Mouse (Mus musculus) layer of hippocampus, postnatal 14 days (tissue): ENCODE data around the gene Cd151. TPM values are rescaled to one million over a fixed set of nuclear protein-coding genes. Genes with fewer than 3 reads are reported as not detected.

ENCODE experiments used
- DNase-seq, 2 experiments: peaks; one replicate each; pipeline ENCODE4 v3.0.0; 2021 to 2022; ENCODE audit warnings: low spot score in 2 of 2, mixed read lengths in 1 of 2
- total RNA-seq, 2 experiments: library from RNA; stranded (reverse); gene quantifications; 2 replicates each; pipeline ENCODE4 v1.2.3; 2021

The Cd151 gene
- total RNA-seq, 2 experiments from 2014 or later: 29.5 to 33.8 TPM

GRCm38 (mm10) chr7:141485606-141486005 lies 18.4 kb downstream of the Cd151 start:
- DNase-seq: no peak

- DNase-seq: no peak
These were observed 19.0 kb downstream of the Cd151 start for GRCm38 (mm10) chr7:141486239-141486638.

DNA sequence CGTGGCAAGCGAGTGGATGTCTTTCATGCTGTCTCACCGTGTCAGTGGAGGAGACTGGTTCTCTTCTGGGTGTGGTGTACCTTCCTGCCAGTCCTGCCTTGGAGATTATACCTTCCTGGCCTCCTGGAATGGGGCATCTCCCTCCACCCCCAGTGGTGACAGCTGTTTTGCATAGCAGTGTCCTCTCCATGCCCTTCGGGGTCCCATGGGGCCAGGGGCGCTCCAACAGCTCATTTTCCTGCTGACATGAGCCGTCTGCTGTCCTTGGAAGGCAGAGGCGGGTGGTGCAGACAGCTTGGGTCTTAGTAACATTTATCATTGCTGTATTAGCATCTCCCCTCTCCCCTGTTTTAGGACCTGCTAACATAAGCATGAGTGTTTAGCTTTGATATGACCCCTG lies 19.9 kb downstream of the Cd151 start:
- no peak for DNase-seq

GRCm38 (mm10) chr7:141491151-141491550 lies 24.0 kb downstream of the Cd151 start:
- DNase-seq: no peak

- no peak for DNase-seq
These were observed 25.5 kb downstream of the Cd151 start for GRCm38 (mm10) chr7:141492738-141493137.

DNA sequence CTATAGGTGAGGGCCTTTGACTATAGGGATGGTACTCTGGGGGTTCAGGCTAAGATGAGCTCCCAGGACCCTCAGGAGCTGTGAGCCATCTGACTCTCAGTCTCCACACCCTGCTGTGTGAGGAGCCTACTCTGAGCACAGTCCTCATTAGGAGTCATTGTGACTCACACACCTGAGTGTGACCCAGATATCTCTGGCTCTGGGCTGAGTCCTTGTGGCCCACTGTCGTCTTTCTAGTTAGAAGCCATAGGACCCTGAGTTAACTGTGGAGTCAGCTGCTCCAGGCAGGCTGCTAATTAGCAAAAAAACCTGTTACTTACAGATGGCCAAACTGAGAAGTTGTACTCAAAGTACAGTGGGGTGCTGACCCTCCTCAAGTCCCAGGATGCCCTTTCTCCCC lies 26.5 kb downstream of the Cd151 start:
- no peak for DNase-seq

DNA sequence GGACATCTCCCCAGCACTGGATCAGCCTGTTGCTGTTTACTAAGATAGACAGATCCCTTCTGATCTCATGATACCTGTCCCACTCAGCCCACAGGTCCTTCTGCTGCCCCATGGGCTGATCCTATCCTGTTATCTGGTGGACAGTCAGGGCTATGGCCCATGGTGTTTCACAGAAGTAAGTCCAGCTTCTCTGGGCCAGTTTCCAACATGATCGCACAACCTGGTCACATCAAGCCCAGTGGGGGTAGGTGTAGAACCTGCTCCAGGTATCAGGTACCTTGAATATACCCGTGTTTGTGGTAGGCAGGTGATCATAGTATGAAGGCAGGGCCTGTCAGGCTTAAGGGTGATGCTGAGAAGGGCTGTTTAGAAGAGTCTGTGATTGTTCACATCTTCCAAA lies 28.2 kb downstream of the Cd151 start:
- DNase-seq: no peak

DNA sequence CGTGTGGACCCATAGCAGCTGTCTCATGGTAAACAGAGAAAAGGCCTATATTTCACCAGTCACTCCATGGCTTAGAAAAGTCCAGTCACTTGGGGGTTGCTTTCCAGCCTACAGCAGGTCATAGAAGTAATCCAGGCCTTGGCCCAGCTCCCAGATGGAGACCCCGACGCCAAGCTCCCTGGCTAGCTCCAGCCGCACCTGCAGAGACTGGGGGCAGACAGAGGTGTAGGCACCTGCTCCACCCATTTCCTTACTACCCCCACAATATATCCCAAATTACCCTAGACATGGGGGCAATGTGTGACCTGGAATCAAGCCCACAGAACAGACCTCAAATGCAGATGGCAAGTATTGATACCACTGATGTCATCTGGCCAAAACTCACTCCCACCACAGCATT lies 28.7 kb downstream of the Cd151 start:
- no peak for DNase-seq

- DNase-seq: no peak
These were observed 30.4 kb downstream of the Cd151 start for GRCm38 (mm10) chr7:141497600-141497999.

DNA sequence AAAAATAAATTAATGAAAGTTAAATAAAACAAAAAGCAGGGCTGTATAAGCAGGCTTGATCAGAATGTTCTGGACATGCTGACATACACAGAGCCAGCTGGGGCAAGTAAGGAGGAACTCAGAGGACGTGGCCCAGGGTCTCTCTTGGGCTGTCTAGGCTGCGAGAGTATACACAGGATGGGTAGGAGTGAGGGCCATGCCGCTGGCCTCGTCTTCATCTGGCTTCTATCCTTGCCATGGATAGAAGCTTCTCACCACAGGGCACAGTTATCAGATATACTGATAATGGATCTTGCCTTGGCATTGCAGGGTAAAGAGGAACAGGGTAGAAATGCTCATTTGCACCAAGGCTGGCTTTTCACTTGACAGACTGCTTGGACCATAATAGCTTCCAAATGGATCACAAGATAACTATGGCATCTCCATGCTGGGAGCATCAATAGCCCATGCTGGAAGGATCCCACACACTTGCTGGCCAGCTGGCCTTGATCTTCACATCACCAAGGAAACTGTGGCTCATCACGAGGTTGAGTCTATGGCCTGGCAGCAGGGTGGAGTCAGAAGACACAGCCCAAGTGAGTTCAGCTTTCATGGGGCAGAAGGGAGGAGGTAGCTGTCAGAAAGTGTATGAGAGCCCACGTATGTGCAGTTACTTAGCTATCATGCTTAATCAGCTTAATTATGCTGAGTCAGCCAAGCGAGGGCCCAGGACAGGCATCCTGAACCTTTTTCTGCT lies 34.8 kb downstream of the Cd151 start:
- DNase-seq: no peak

- DNase-seq: no peak
These were observed 35.3 kb downstream of the Cd151 start for GRCm38 (mm10) chr7:141502556-141502905.

GRCm38 (mm10) chr7:141506278-141506677 lies 39.1 kb downstream of the Cd151 start:
- DNase-seq: no peak

DNA sequence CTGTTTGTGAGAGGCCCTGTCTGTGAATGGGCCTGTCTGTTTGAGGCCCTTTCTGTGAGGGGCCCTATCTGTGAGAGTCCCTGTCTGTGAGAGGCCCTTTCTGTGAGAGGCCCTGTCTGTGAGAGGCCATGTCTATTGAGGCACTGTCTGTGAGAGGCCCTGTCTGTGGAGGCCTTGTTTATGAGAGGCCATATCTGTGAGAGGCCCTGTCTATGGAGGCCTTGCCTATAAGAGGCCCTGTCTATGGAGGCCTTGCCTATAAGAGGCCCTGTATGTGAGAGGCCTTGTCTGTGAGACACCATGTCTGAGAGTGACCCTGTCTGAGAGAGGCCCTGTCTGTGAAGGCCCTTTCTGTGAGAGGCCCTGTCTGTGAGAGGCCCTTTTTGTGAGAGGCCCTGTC lies 41.0 kb downstream of the Cd151 start:
- DNase-seq: no peak

- no peak for DNase-seq
These were observed 43.0 kb downstream of the Cd151 start for GRCm38 (mm10) chr7:141510196-141510595.

GRCm38 (mm10) chr7:141510681-141511191 lies 43.5 kb downstream of the Cd151 start:
- no peak for DNase-seq

DNA sequence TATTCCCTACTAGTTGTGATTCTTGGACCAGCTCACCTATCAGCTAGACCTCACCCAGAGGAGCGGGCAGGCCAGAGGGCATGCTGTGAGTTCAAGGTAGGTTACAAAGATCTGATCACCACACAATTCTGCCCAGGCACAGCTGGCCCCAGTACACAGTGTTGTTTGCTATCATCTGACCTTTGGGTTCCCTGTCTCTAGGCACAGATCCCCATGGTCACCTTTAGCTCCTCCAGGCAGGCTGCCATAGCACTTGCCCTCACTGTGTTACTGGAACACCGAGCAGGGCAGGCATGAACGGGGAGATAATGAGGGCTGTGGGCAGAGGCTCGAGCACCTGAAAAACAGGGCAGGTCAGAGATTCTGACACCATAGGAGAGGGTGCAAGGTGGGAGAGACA lies 50.4 kb downstream of the Cd151 start:
- DNase-seq: no peak

DNA sequence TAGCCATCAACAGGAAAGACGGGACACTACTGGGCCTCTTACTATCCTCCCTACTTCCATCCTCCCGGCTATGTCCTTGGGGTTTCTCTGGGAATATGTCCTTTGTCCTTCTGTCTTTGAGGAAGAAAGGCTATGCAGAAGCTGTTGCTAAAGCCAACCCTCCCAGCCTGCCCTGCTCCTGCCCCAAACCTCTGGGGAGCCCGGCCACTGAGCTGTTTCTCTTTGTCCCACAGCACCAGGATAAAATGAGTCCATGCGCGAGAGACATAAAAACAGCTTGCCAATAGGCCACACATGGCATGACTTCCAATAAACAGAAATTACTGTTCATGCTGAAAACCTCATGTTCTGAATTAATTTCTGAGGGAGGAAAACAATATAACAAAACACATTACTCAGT lies 51.1 kb downstream of the Cd151 start:
- DNase-seq: no peak

GRCm38 (mm10) chr7:141518926-141519325 lies 51.7 kb downstream of the Cd151 start:
- DNase-seq: no peak

DNA sequence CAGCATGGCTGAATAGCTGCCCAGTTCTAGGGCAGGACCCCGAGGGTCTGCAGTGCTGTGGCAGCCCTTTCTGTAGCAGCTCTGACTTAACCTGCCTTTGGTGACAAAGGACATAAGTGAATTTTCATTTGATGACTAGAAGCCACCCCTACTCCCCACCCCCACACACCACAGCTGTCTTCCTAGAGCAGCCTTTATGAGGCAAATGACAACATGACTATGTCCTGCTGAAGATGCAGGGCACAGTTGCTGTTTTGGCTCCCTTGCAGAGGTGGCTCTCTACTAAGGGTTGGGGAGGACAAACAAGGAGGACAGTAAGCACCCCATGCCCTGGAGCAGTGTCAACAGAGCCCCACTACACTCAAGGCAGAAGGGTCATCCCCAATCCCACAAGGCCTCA lies 52.6 kb downstream of the Cd151 start:
- DNase-seq: no peak
